Mouse (Mus musculus) layer of hippocampus, adult 9-10 months (tissue): ENCODE measurements around the gene Vmn1r90.
"Not testable (repeated sequence)": the region's sequence is repeated elsewhere in the genome, so short reads cannot be mapped to it uniquely, and the experiment has no call there.

Experiments used
- DNase-seq: peaks from one replicate; pipeline ENCODE4 v3.0.0; 2022; ENCODE audit warnings: low spot score

Gene Vmn1r90

GRCm38 (mm10) chr7:14563406-14563805 lies at the start of gene Vmn1r90:
Gene Vmn1r90 (minus strand): TSS chr7:14563506.
- DNase-seq = no peak

GRCm38 (mm10) chr7:14593009-14593408 lies 29.7 kb upstream of the Vmn1r90 start:
- not testable (repeated sequence) for DNase-seq

- DNase-seq = no peak
These were observed 11.0 kb downstream of the Vmn1r90 start for GRCm38 (mm10) chr7:14552284-14552683.

GRCm38 (mm10) chr7:14525280-14525679 lies 38.0 kb downstream of the Vmn1r90 start:
- DNase-seq = no peak

GRCm38 (mm10) chr7:14522636-14523035 lies 40.7 kb downstream of the Vmn1r90 start:
- DNase-seq = no peak

GRCm38 (mm10) chr7:14518301-14518700 lies 45.0 kb downstream of the Vmn1r90 start:
- no peak for DNase-seq
